Mouse (Mus musculus): ENCODE measurements at regions not wholly inside any gene's neighbourhood (a gene's known extent, or its start where the extent isn't known, plus 50 kb on each side); places are given as distances from the start of the nearest gene placed in this dataset.
A peak's percentile ranks its signal among the peaks of the same experiment; 100 is the strongest.

- ATAC-seq (ENCODE audit: poor library complexity, severe bottlenecking), result peak; percentile 89
Measured at GRCm38 (mm10) chr2:61527127-61527526, 51.3 kb upstream of the Tank start.

DNA sequence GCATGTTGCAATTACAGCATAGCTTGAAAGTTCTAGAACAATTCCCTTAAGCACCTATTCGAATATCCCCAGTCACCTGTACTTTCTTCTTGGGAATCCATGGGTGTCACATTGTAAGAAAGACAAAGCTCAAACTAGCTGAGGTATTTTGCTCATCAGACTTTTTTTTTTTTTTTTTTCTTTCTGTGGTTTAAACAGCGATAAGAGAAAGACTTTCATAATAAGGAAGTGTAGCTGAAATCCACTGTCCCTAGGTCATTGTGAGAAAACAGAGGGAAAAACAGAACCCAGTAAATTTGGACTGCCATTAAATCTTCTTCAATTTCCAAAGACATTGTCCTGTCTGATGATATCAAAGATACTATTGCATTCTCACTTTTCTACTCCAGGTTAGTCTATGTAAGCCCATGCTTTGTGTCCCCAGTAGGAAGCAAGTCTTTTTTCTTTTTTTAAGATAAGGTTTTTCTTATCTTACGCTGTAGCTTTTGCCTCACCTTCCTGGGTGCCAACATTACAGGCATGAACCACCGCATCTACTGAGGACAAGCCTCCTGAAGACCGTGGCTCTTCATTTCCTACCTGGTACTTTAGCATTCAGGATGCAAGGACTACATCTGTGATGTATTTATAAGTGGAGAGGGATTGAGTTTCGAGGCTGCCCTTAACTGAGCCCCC is 54.2 kb upstream of the Tank start:
- ATAC-seq (ENCODE audit: poor library complexity, severe bottlenecking), result peak; percentile 26; the same call in 1 of the 2 replicates

DNA sequence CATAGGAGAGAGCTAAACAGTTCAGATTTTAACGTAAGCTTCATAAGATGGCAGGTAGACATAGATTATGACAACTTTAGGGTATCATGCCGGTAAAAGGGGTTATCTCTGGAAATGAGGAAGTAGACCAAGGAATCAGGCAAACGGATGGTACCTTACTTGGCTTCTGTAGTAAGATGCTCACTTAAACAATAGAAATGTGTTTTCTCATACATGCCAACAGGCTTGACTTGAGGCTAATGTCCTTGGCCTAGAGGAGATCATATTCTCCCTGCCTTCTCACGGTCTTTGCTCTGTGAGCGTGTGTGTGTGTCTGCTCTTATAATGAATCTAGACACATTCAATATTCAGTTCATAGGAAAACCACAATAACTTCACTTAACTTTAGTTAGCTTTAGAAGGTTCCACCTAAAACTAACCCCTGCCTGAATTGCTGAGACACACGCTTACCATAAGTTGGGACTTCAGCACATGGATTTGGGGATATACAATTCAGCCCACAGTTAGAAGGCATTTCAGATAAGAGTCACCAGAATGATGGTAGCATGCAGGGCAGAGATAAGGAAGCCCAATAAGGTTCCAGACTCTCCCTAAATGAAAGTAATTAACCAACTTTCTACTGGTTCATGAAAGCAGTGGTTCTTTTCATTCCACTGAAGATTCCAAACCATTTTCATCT is 63.8 kb upstream of the Tank start:
- ATAC-seq (ENCODE audit: poor library complexity, severe bottlenecking), result peak; percentile 31

DNA sequence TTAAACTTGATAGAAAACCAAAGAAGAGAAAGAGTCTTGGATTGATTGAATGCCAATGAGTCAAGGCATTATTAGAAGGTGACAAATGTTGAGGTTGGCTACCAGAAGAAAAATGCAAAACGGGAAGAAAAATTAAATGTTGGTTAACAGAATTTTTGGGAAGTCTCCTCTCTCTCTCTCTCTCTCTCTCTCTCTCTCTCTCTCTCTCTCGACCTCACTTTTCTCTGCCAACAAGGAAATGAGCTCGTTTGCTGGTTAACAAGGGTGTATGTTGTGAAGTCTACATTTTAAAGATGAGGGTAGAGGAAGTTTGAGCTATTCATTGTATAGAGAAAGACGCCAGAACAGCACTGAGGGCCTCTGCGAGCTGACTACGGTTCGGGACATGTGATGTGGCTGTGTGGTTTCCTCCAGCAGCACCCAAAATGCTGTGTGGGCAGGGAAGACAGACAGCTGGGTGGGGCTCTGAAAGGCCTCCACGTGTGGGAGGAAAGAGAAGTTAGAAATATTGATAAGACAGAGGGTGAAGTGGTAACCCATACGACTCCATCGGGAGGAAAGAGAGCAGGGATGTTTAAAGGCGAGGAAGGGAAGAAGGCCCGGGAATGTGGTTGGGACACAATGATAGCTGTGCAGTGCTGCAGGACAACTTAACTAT is 64.5 kb upstream of the Tank start:
- peak; percentile 88 for ATAC-seq (ENCODE audit: poor library complexity, severe bottlenecking)

DNA sequence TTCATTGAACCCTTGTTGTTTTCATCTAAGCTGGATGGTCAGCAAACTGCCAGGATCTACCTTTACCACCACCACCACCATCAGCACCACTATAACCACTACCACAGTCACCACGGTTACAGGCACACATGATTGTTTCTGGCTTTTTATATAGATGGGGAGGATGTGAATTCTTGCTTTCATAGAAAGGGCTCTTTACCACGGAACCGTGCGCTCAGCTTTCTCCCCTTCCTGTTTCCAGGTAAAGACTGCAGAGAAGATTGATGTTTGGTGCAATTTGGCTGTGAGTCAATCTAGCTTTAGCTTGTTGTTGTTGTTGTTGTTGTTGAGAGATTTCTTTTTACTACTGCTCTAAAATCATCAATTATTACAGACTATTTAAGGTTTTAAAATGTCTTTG is 74.8 kb upstream of the Tank start:
- ATAC-seq (ENCODE audit: poor library complexity, severe bottlenecking), result no peak

- ATAC-seq (ENCODE audit: poor library complexity, severe bottlenecking), result no peak
Measured at GRCm38 (mm10) chr2:61501922-61502321, 76.5 kb upstream of the Tank start.

DNA sequence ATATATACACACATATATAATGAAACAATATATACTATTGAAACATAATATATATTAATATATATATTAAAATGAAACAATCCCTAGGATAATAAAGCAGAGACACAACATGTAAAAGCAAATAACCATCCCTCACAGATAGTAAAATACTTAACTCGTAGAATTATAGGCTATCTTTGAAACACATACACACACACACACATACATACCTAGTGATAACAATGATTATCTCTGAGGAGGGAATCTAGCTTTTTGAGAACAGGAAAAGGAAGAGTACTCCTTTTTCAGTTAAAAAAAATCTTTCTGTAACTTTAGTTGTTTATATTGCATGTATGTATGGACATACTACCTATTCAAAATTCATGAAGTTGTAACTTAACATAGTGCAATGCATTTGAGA is 79.1 kb upstream of the Tank start:
- no peak for ATAC-seq (ENCODE audit: poor library complexity, severe bottlenecking)

DNA sequence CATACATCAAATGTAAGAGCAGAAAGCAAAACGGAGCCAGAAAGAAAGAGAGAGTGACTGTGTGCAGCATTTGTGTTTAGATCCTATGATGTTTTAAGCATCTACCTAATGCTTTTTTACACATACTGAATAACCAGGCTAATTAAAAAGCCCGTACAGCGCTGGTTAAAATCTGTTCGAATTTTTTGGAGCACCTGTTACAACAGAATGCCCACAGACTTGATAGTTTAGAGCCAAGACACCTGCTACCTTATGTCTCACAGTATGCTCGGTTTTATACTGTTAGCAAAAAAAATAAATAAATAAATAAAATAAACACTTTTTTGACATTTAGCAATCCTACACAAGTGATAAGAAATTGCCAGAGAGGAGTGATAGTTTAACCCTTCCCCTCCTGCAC is 80.5 kb upstream of the Tank start:
- no peak for ATAC-seq (ENCODE audit: poor library complexity, severe bottlenecking)

GRCm38 (mm10) chr2:61496968-61497367 is 81.4 kb upstream of the Tank start:
- no peak for ATAC-seq (ENCODE audit: poor library complexity, severe bottlenecking)

- ATAC-seq (ENCODE audit: poor library complexity, severe bottlenecking), result peak; percentile 58
Measured at GRCm38 (mm10) chr2:61493918-61494712, 84.3 kb upstream of the Tank start.

DNA sequence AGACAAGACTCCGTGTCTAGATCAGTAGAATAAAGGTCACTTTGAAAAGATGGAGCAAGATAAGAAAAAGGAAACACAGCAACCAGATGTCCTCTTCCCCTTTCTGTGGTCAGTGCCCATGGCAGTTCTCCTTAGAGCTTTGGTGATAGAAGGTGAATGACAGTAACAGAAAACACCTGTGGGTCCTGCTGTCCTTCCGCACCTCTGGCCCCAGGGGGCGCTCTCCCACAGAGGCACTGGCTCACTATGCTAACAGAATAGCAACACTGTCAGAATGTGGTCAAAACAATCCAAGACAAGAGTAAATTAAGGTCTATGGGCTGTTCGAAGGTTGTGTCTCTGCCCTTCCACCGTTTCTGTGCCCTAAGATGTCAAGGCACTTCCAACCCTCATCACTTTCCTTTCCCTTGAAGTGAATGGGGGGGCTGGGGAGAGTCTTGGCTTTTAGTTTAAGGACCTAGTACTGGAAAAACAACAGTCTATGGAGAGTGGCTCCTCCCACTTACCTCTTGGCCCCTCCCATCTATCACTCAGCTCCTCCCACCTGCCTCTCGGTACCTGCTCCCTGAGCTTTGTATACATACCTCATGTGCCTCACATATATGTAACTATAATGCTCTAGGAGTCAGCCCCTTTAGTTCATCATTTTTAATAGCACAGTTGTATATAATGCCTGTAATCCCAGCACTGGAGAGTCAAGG is 86.2 kb upstream of the Tank start:
- ATAC-seq (ENCODE audit: poor library complexity, severe bottlenecking), result peak; percentile 94

GRCm38 (mm10) chr2:61490436-61491109 is 87.8 kb upstream of the Tank start:
- ATAC-seq (ENCODE audit: poor library complexity, severe bottlenecking), result 0 out of 2 replicates have a peak, but pooled peaks have one; percentile 11

DNA sequence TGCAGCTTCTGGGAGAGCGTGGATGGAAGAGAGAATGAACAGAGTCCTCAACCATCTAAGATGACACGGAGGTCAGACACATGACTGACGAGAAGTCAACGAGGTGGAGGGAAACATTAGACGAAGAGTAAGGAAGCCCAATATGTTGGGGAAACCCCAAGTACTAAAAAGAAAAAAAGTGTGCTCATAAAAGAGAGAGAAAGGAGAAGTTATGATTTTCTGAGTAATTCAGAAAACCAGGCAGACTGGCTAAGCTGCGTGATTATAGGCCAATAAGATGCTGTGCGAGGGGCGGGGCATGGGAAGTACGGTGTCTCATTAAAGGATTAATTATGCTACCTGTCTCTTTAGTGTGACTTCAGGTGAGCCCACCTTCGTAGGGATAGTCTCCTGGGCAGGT is 88.6 kb upstream of the Tank start:
- no peak for ATAC-seq (ENCODE audit: poor library complexity, severe bottlenecking)

GRCm38 (mm10) chr2:61483820-61484219 is 94.6 kb upstream of the Tank start:
- ATAC-seq (ENCODE audit: poor library complexity, severe bottlenecking), result peak; percentile 94

DNA sequence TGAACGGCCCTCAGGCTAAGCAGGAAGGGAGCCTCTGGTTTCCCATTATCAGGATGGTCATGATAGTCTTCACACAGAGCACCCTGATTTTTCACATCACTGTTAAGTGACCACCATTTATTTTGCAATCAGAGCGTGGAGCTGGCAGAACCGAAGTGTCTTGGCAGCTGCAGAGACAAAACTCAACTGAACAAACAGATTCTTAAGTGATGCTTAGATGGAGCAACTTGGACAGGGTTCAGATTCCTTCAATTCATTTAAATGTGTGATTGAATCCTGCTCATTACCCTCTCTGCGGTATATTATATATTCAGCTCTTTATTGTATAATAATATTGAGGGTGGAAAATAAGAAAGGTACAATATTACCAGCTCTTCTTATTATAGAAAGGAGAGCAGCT is 101.7 kb upstream of the Tank start:
- no peak for ATAC-seq (ENCODE audit: poor library complexity, severe bottlenecking)

DNA sequence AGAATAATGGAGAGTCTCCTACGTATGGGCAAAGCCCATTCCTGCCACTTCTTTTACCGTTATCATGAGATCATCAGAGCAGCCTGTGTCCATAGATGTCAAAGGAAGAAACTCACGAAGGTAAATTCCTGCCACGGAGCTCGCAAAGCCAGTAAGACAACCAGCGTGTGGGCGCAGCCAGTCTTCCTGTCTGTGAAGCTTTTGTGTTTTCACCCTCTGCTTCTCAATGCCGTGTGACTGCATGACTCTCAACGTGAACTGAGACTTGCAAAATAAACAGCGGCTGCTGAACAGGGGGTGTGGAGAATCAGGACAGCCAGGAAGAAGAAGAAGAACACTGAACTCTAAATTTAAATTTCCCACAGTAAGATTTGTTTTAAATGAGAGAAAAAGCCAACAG is 103.8 kb upstream of the Tank start:
- no peak for ATAC-seq (ENCODE audit: poor library complexity, severe bottlenecking)

GRCm38 (mm10) chr2:61470521-61470920 is 107.9 kb upstream of the Tank start:
- no peak for ATAC-seq (ENCODE audit: poor library complexity, severe bottlenecking)

DNA sequence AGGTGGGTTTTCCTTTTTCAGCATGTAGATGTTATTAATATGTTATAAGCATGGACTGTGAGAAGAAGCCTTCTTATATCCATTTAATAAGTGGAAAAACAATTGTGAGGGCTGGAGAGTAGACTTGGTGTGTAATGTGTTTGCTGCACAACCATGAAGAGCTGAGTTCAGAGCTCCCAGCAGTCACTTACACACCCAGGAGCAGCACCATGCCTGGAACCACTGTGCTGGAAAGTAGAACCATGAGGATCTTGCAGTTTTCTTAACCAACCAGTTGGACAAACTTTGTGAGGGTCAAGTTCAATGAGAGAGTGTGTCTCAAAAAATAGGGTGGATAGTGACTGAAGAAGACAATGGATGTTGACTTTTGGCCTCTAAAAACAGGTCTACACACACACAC is 108.3 kb upstream of the Tank start:
- ATAC-seq (ENCODE audit: poor library complexity, severe bottlenecking), result no peak

DNA sequence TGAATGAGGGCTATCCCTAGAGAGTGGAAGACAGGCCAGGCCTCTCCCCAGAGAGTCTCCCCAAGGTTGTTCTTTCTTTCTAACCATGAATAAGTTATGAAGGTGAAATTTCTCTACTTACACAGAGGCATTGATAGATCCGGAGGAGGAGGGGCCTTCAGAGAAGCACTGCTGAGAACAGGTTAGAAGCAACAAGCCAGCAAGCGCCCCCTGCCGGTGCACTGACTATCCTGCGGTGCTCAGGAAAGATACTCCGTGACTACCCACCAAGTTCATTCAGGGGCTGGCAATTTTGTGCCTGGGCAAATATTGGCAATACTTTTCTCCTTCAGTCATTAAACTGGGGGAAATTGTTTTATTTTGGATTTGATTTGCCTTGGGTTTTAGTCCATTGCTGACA is 122.5 kb upstream of the Tank start:
- ATAC-seq (ENCODE audit: poor library complexity, severe bottlenecking), result peak; percentile 50

DNA sequence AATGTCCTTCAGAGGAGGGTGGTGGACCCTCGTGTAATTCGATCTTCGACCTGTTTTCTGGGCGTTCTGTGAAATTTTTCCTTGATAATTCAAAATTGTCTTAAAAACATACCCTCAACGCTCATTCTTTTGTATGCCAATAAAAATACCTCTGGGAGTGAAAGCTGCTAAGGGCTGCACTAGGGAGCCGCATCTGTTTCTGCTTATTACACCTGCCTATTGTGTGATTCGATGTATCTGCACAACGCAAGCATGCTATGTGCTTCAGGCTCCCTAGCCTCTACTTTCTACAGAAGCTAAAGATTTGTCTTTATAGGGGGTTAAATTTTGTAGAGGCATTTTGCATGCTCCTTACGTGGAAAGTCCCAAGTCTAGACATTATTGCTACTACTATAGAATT is 123.7 kb upstream of the Tank start:
- 0 out of 2 replicates have a peak, but pooled peaks have one; percentile 3 for ATAC-seq (ENCODE audit: poor library complexity, severe bottlenecking)
